Comparison of ENCODE assay signal across 15 mouse cellular contexts in genomic region chr1:54887873-54888272, GRCm38 (mm10). TPM values are rescaled to one million over a fixed set of nuclear protein-coding genes. Genes with fewer than 3 reads are reported as not detected.
DNase-seq lines count a peak whose midpoint lies in the region; ATAC-seq and TF ChIP-seq lines count a peak whose summit lies in the region.
"Had no signal": no experiment of that assay in that cellular context is flagged by ENCODE, and none has a peak within 500 bp of the region (broad histone marks: within the 10 kb centered on the region; RNA-seq: fewer than 3 reads in every experiment).

No protein-coding gene starts in this region.

- H3K9me3 ChIP-seq in intestine, embryonic 15.5 days, result no peaks in the 10 kb centered on the region
- no peaks in the 10 kb centered on the region for H3K9me3 ChIP-seq in intestine, postnatal 0 days (ENCODE audit: control insufficient read depth)
- H3K9me3 ChIP-seq in stomach, embryonic 16.5 days (replicated peaks; ENCODE audit: control insufficient read depth, low read length), result no peaks in the 10 kb centered on the region

- no peak overlapping the region for H3K4me3 ChIP-seq in intestine, embryonic 15.5 days (replicated peaks)
- no peak overlapping the region for H3K4me3 ChIP-seq in intestine, postnatal 0 days (ENCODE audit: low read depth, low read length)
- no peak overlapping the region for H3K4me3 ChIP-seq in embryonic fibroblast, embryonic 13.5 days (ENCODE audit: insufficient read depth, low read length)
- H3K4me3 ChIP-seq in stomach, embryonic 16.5 days (replicated peaks; ENCODE audit: low read length), result no peak overlapping the region

- H3K4me2 ChIP-seq in intestine, embryonic 15.5 days (replicated peaks), result no peak overlapping the region
- H3K4me2 ChIP-seq in intestine, postnatal 0 days (replicated peaks; ENCODE audit: low read depth), result no peak overlapping the region
- H3K4me2 ChIP-seq in stomach, embryonic 16.5 days (ENCODE audit: low read depth, low read length), result no peak overlapping the region
- H3K4me2 ChIP-seq: liver, embryonic 11.5 days had no signal

- peak; percentile 56 for ATAC-seq in intestine, embryonic 15.5 days
- no peak for ATAC-seq in intestine, postnatal 0 days
- peak; percentile 53; the same call in 1 of the 2 replicates for ATAC-seq in stomach, embryonic 16.5 days (ENCODE audit: insufficient read depth, low FRiP score)
- ATAC-seq: forebrain, postnatal 0 days had no signal

- TF ChIP-seq POLR2A in embryonic fibroblast, embryonic 13.5 days (IDR thresholded peaks at IDR 0.05; ENCODE audit: low read depth, low read length), result no peak

- 32% methylated on average over 3 of the region's 3 CpGs for WGBS in intestine, embryonic 15.5 days
- WGBS in intestine, postnatal 0 days, result 66% methylated on average over 3 of the region's 3 CpGs
- WGBS in stomach, embryonic 16.5 days, result 32% methylated on average over 3 of the region's 3 CpGs

- H3K9ac ChIP-seq in intestine, embryonic 15.5 days, result no peak overlapping the region
- no peak overlapping the region for H3K9ac ChIP-seq in intestine, postnatal 0 days (ENCODE audit: low read depth, low read length)
- no peak overlapping the region for H3K9ac ChIP-seq in stomach, embryonic 16.5 days (ENCODE audit: low read length)
- H3K9ac ChIP-seq: forebrain, postnatal 0 days had no signal

- no peaks in the 10 kb centered on the region for H3K36me3 ChIP-seq in intestine, embryonic 15.5 days
- H3K36me3 ChIP-seq in intestine, postnatal 0 days (ENCODE audit: control insufficient read depth, insufficient read depth), result no peaks in the 10 kb centered on the region
- no peaks in the 10 kb centered on the region for H3K36me3 ChIP-seq in stomach, embryonic 16.5 days (ENCODE audit: control insufficient read depth, insufficient read depth, low read length)

- no peaks in the 10 kb centered on the region for H3K27me3 ChIP-seq in intestine, embryonic 15.5 days (replicated peaks)
- no peaks in the 10 kb centered on the region for H3K27me3 ChIP-seq in intestine, postnatal 0 days (replicated peaks; ENCODE audit: control insufficient read depth, insufficient read depth, low read length)
- no peaks in the 10 kb centered on the region for H3K27me3 ChIP-seq in stomach, embryonic 16.5 days (ENCODE audit: control insufficient read depth, insufficient read depth, low read length)

- TF ChIP-seq CTCF in intestine, postnatal 0 days (IDR thresholded peaks at IDR 0.05; ENCODE audit: low read depth), result no peak
- TF ChIP-seq CTCF in embryonic fibroblast, embryonic 13.5 days (IDR thresholded peaks at IDR 0.05; ENCODE audit: borderline replicate concordance, insufficient read depth, low read length), result no peak

- no peak overlapping the region for H3K27ac ChIP-seq in intestine, embryonic 15.5 days
- no peak overlapping the region for H3K27ac ChIP-seq in intestine, postnatal 0 days (ENCODE audit: low read depth, low read length)
- H3K27ac ChIP-seq in embryonic fibroblast, embryonic 13.5 days (ENCODE audit: insufficient read depth, low read length), result peak overlapping the region; percentile 62
- H3K27ac ChIP-seq in stomach, embryonic 16.5 days (ENCODE audit: low read length), result peak overlapping the region; percentile 54; the same call in 1 of the 2 replicates

- H3K4me1 ChIP-seq in intestine, embryonic 15.5 days (replicated peaks), result 0 out of 2 replicates have a peak, but pooled peaks cover 4% of the 10 kb centered on the region
- no peaks in the 10 kb centered on the region for H3K4me1 ChIP-seq in intestine, postnatal 0 days (replicated peaks; ENCODE audit: control insufficient read depth, insufficient read depth, low read length)
- H3K4me1 ChIP-seq in embryonic fibroblast, embryonic 13.5 days (ENCODE audit: control insufficient read depth, insufficient read depth, low read length), result peaks cover 5% of the 10 kb centered on the region
- H3K4me1 ChIP-seq in stomach, embryonic 16.5 days (ENCODE audit: control insufficient read depth, insufficient read depth, low read length), result peaks cover 10% of the 10 kb centered on the region

- peak; percentile 56 for DNase-seq in lung, postnatal 10 days
- DNase-seq in lung, postnatal 25 days (ENCODE audit: low spot score), result no peak
- no peak for DNase-seq in adrenal gland, postnatal 10 days
- DNase-seq: forebrain, postnatal 0 days; heart, postnatal 14 days; kidney, adult 8-10 months; midbrain, embryonic 14.5 days; right cerebral cortex, adult 18-20 months; spleen, adult 18-20 months; thymus, postnatal 25 days had no signal

RNA-seq across cellular contexts. Expression of gene Ankrd44, which starts 38.3 kb away (rescaled TPM):
- polyA plus RNA-seq in intestine, embryonic 15.5 days (2015; fragmentation: Nextera tagmentation; extraction: Ambion mirVana), result 7.4 and 8.5 TPM in 2 replicates
- 5.5 and 7.0 TPM in 2 replicates for polyA plus RNA-seq in intestine, postnatal 0 days (2015; fragmentation: Nextera tagmentation; extraction: Ambion mirVana)
- 18.8 and 24.8 TPM in 2 replicates for polyA plus RNA-seq in embryonic fibroblast, embryonic 13.5 days (2011; ENCODE audit: insufficient read length, low read depth, missing spikeins)
- 13.8 and 14.5 TPM in 2 replicates for polyA plus RNA-seq in stomach, embryonic 16.5 days (2015; fragmentation: Nextera tagmentation; extraction: Ambion mirVana)
- 10 to 100 TPM; 25.7 to 32.1 TPM for total RNA-seq in adrenal gland, postnatal 10 days (2021)

Comparison
In these comparisons a context has a peak if more than half of its experiments do, and no peak if none do; other contexts are left out.
1. H3K27ac ChIP-seq: peak in embryonic fibroblast, embryonic 13.5 days (single experiment) and stomach, embryonic 16.5 days (single experiment); none in intestine, embryonic 15.5 days (single experiment) and intestine, postnatal 0 days (single experiment).